Mouse (Mus musculus) megakaryocyte-erythroid progenitor cell, adult 5 weeks (primary cell): ENCODE results near the gene Lamb2. TPM values are rescaled to one million over a fixed set of nuclear protein-coding genes. Genes with fewer than 3 reads are reported as not detected.

Experiments used
- polyA plus RNA-seq: library from polyadenylated mRNA; stranded (reverse); fragments of >175 nt; gene quantifications from 2 replicates; pipeline ENCODE4 v1.2.3, GENCODE M21; 2012

Lamb2 gene
- polyA plus RNA-seq: 0.40 and 0.66 TPM in 2 replicates

DNA sequence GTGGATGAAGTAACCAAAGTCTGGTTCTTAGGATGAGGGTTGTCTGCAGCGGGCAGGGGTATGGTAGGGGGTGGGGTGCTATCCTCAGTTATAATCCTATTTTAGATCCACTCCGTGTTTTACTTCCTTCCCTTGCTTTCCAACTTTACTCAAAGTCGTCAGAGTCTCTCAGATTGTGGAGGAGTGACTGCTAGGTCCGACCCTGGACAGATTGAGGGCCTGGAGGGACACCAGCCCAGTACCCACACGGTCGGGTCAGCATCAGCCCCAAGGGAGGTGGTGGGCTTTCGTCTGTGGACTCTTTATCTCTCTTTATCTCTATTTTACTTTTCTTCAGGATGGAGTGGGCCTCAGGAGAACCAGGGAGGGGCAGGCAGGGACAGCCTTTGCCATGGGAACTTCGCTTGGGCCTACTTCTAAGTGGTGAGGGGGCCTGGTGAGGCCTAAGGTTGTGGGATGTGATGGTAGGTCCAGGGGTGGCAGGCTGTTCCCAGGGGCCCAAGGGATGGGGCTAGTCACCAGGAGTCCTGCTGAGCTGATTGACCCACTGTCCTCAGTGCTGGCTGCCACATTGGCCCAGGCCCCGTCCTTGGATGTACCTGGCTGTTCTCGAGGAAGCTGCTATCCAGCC is at the start of gene Lamb2:
TSS of gene Lamb2 (plus strand) at position 16 of the 631 bp plus-strand sequence.

GRCm38 (mm10) chr9:108436182-108436581 is 43.4 kb upstream of the Lamb2 start, which contains the start of gene BC048562:
BC048562 (plus strand) TSS chr9:108436482.

DNA sequence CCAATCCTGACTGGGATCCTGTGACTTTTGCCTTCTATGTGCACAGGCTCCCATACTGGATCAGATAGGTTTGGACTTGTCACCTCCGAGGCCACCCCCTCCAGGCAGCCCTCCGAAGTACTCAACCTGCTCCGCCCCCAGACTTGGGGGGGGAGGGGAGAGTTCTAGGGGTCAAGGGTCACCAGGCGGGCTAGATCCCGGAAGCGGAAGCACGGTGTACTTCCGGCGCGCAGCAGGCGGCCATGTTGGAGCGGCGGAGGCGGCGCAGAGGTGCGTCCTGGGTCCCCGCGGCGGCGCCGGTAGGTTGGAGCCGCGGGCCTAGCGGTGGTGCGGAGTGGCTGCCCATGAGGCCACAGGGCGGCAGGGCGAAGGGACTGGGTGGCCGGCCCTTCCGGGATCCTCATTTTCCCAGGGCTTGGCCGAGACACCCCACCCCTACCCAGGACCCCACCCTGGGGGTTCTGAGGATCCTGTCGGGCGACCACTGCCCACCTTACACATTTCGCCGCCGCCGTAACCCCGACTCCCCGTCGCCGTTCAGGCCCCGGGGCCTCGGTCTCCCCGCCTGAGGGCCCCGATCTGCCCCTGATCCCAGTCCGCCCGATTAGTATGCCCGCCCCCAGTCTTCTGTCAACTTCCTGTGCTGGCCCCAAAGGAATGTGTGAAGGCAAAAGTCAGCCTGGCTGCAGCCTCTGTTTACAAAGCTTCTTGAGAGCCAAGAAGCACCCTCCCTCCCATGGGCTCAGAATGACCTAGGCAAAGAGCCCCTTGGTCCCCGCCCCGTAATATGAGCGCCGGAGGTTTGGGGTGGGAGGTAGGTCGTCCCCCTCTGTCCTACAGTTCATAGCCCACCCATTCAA is 19.0 kb upstream of the Lamb2 start, which contains the start of gene Ccdc71:
TSS of gene Ccdc71 (plus strand) at position 209 of the 860 bp plus-strand sequence.

GRCm38 (mm10) chr9:108461181-108461631 is 18.3 kb upstream of the Lamb2 start, which contains the start of gene Klhdc8b:
Klhdc8b (minus strand) TSS chr9:108461581.

GRCm38 (mm10) chr9:108490559-108491285 is 11.2 kb downstream of the Lamb2 start, which contains the start of gene Usp19:
Usp19 (plus strand) TSS chr9:108490602.

DNA sequence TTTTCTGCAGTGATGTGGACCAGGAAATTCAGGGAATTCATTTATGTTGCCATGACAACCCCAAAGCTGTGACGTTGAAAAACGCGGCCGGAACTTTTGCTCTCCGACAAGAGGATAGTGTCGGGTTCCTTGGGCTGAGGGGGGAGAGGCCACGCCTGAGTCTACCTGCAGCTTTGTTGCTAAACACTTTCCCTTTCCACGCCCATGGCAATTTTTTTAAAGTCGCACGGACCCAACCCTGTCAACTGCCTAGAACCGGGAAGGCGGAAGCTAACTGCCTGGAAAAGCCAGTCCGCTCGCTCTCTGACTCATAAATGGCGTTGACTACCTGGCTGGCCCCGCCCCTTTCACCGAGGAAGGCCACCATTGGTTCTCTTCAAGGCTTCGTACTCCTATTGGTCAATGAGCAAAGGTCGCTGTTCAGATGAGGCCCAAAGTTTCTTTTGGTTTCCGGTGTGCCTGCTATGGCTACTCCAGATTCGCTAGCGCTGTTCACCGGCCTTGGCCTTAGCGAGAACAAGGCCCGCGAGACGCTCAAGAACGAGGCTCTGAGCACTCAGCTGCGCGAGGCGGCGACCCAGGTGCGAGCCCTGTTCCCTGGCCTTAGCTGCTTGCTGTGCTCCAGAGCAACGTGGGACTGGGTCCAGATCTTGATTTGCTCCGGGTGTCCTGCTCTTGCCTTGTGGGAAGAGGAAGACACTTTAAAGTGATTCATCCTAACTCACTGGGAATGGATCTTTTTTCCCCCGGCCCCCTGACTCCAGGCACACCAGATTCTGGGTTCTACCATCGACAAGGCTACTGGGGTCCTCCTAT is 28.3 kb downstream of the Lamb2 start, which contains the start of gene Qars:
TSS of gene Qars (plus strand) at position 88 of the 816 bp plus-strand sequence.

DNA sequence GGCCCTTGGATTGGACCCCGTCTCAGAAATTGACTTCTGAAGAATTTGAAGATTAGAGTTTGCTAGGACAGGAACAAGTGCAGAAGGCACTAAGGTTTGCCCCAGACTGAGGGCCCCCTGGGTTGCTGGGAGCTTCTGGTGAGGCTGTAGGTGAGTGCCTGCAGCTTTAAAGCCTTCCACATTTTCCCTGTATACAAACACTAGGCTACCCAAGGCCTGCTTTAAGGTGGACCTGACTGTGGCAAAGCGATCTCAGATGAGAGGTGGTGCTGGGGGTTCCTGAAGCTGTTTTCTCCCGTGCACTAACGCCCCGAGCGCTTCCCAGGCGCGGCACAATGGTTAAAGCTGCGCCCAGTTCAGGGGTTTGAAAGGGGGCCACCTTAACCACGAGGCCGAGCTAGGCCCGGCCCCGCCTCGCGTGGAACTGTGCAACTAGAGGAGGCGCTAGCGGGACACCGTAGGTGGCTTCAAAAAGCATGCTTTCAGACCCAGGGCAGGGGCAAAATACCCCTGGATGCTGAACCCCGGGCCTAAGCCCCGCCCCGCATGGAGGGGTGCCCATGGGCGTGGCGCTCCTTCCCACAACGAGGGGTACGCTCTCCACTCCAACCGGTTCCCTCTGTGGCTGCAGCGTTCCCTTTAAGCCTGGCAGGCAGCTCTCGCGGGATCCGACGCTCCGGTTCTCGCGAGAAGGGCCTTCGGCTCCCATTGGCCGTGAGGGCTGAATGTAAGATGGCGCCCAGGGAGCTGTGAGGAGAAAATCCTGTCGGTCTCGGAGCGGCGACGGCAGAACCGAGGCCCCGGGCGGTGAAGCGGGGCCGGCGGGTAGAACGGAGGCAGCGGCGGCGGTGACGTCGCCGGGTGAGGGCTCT is 37.1 kb downstream of the Lamb2 start, which contains the start of gene Qrich1:
TSS of gene Qrich1 (plus strand) at position 427 of the 872 bp plus-strand sequence.

Other genes starting within 250 kb of the Lamb2 start
- gene Dag1, start 215.8 kb upstream of the Lamb2 start, polyA plus RNA-seq: 12.5 and 12.7 TPM in 2 replicates
- gene Nicn1, start 189.3 kb upstream of the Lamb2 start, polyA plus RNA-seq: 0.28 and 0.59 TPM in 2 replicates
- gene Amt, start 182.9 kb upstream of the Lamb2 start, polyA plus RNA-seq: 0.04 and 0.23 TPM in 2 replicates
- 110 and 123 TPM in 2 replicates for gene Rhoa, start 173.6 kb upstream of the Lamb2 start, polyA plus RNA-seq
- 1.8 and 2.2 TPM in 2 replicates for gene Tcta, start 173.6 kb upstream of the Lamb2 start, polyA plus RNA-seq
- gene Gpx1, start 140.8 kb upstream of the Lamb2 start, polyA plus RNA-seq: 608 and 718 TPM in 2 replicates
- 70.5 and 73.8 TPM in 2 replicates for gene Usp4, start 131.9 kb upstream of the Lamb2 start, polyA plus RNA-seq
- 1.7 and 3.6 TPM in 2 replicates for gene 1700102P08Rik, start 86.9 kb upstream of the Lamb2 start, polyA plus RNA-seq
- 0.04 and 0.11 TPM in 2 replicates for gene Ccdc36, start 51.3 kb upstream of the Lamb2 start, polyA plus RNA-seq
- not detected in 2 replicates for gene BC048562, start 43.3 kb upstream of the Lamb2 start, polyA plus RNA-seq
- gene Ccdc71, start 19.2 kb upstream of the Lamb2 start, polyA plus RNA-seq: 13.1 and 13.7 TPM in 2 replicates
- gene Klhdc8b, start 18.2 kb upstream of the Lamb2 start, polyA plus RNA-seq: 16.9 and 18.1 TPM in 2 replicates
- gene Usp19, start 10.9 kb downstream of the Lamb2 start, polyA plus RNA-seq: 150 and 194 TPM in 2 replicates
- gene Qars, start 28.0 kb downstream of the Lamb2 start, polyA plus RNA-seq: 117 and 129 TPM in 2 replicates
- gene Qrich1, start 37.1 kb downstream of the Lamb2 start, polyA plus RNA-seq: 101 and 122 TPM in 2 replicates
- gene Impdh2, start 80.5 kb downstream of the Lamb2 start, polyA plus RNA-seq: 127 and 152 TPM in 2 replicates
- 12.2 and 15.7 TPM in 2 replicates for gene Ndufaf3, start 87.7 kb downstream of the Lamb2 start, polyA plus RNA-seq
- 121 and 172 TPM in 2 replicates for gene Dalrd3, start 90.2 kb downstream of the Lamb2 start, polyA plus RNA-seq
- gene Wdr6, start 99.0 kb downstream of the Lamb2 start, polyA plus RNA-seq: 10.9 and 13.4 TPM in 2 replicates
- 3.3 and 5.9 TPM in 2 replicates for gene P4htm, start 117.9 kb downstream of the Lamb2 start, polyA plus RNA-seq
- gene Arih2, start 169.7 kb downstream of the Lamb2 start, polyA plus RNA-seq: 112 and 130 TPM in 2 replicates
- gene Slc25a20, start 182.4 kb downstream of the Lamb2 start, polyA plus RNA-seq: 10.8 and 12.1 TPM in 2 replicates
- gene Prkar2a, start 209.6 kb downstream of the Lamb2 start, polyA plus RNA-seq: 9.0 and 9.9 TPM in 2 replicates